Mouse (Mus musculus): ENCODE results near the gene Arhgap22.

Gene Arhgap22

GRCm38 (mm10) chr14:33213823-33214766 lies at the start of gene Arhgap22:
TSS of gene Arhgap22 (plus strand) at chr14:33214026.
- DNase-seq (ENCODE audit: extremely low read depth, low read depth): peak; percentile 47

- DNase-seq (ENCODE audit: extremely low read depth, low read depth): no peak
Measured at GRCm38 (mm10) chr14:33168750-33169149, 45.1 kb upstream of the Arhgap22 start.

GRCm38 (mm10) chr14:33171942-33172341 lies 41.9 kb upstream of the Arhgap22 start:
- no peak for DNase-seq (ENCODE audit: extremely low read depth, low read depth)

- no peak for DNase-seq (ENCODE audit: extremely low read depth, low read depth)
Measured at GRCm38 (mm10) chr14:33175059-33175821, 38.6 kb upstream of the Arhgap22 start.

GRCm38 (mm10) chr14:33180102-33180501 lies 33.7 kb upstream of the Arhgap22 start:
- no peak for DNase-seq (ENCODE audit: extremely low read depth, low read depth)

GRCm38 (mm10) chr14:33185068-33185800 lies 28.6 kb upstream of the Arhgap22 start, which contains the start of gene Wdfy4:
TSS of gene Wdfy4 (minus strand) at chr14:33185508.
- DNase-seq (ENCODE audit: extremely low read depth, low read depth): peak; percentile 86

GRCm38 (mm10) chr14:33187201-33187600 lies 26.6 kb upstream of the Arhgap22 start:
- no peak for DNase-seq (ENCODE audit: extremely low read depth, low read depth)

GRCm38 (mm10) chr14:33189230-33189629 lies 24.6 kb upstream of the Arhgap22 start:
- DNase-seq (ENCODE audit: extremely low read depth, low read depth): no peak

- no peak for DNase-seq (ENCODE audit: extremely low read depth, low read depth)
Measured at GRCm38 (mm10) chr14:33189849-33190423, 23.9 kb upstream of the Arhgap22 start.

GRCm38 (mm10) chr14:33190646-33191045 lies 23.2 kb upstream of the Arhgap22 start:
- DNase-seq (ENCODE audit: extremely low read depth, low read depth): no peak

- DNase-seq (ENCODE audit: extremely low read depth, low read depth): no peak
Measured at GRCm38 (mm10) chr14:33193762-33194161, 20.1 kb upstream of the Arhgap22 start.

- no peak for DNase-seq (ENCODE audit: extremely low read depth, low read depth)
Measured at GRCm38 (mm10) chr14:33194241-33194640, 19.6 kb upstream of the Arhgap22 start.

- no peak for DNase-seq (ENCODE audit: extremely low read depth, low read depth)
Measured at GRCm38 (mm10) chr14:33202161-33202560, 11.7 kb upstream of the Arhgap22 start.

- peak; percentile 70 for DNase-seq (ENCODE audit: extremely low read depth, low read depth)
Measured at GRCm38 (mm10) chr14:33202885-33203284, 10.9 kb upstream of the Arhgap22 start.

GRCm38 (mm10) chr14:33203777-33204176 lies 10.0 kb upstream of the Arhgap22 start:
- no peak for DNase-seq (ENCODE audit: extremely low read depth, low read depth)

GRCm38 (mm10) chr14:33205280-33205965 lies 8.4 kb upstream of the Arhgap22 start:
- DNase-seq (ENCODE audit: extremely low read depth, low read depth): no peak

GRCm38 (mm10) chr14:33207011-33207410 lies 6.8 kb upstream of the Arhgap22 start:
- DNase-seq (ENCODE audit: extremely low read depth, low read depth): no peak

- DNase-seq (ENCODE audit: extremely low read depth, low read depth): no peak
Measured at GRCm38 (mm10) chr14:33208331-33208730, 5.5 kb upstream of the Arhgap22 start.

GRCm38 (mm10) chr14:33210806-33211205 lies 3.0 kb upstream of the Arhgap22 start:
- DNase-seq (ENCODE audit: extremely low read depth, low read depth): no peak

GRCm38 (mm10) chr14:33212271-33212957 lies 1.4 kb upstream of the Arhgap22 start:
- no peak for DNase-seq (ENCODE audit: extremely low read depth, low read depth)

Data from MEL-GATA-1-ER (cell line).